Mouse (Mus musculus) liver, embryonic 15.5 days (tissue): ENCODE data around the gene Cep350. TPM values are rescaled to one million over a fixed set of nuclear protein-coding genes. Genes with fewer than 3 reads are reported as not detected.

Source experiments
- ATAC-seq: fragments of 200-750 bp; cut with Nextera tagmentation; 2 replicates; pipeline ENCODE4 v1.8.0; 2017; ENCODE audit warnings: moderate number of reproducible peaks, mild to moderate bottlenecking, moderate library complexity; ENCODE audit not compliant: insufficient read depth
- H3K27ac ChIP-seq: fragments of 300-500 bp; sonication (generic); replicated peaks from 2 replicates; pipeline ENCODE4 v1.5.1; 2015; ENCODE audit warnings: mild to moderate bottlenecking, inconsistent platforms
- H3K27me3 ChIP-seq: fragments of 300-500 bp; sonication (generic); 2 replicates; pipeline ENCODE4 v1.6.1; 2015; ENCODE audit warnings: mild to moderate bottlenecking, inconsistent platforms
- H3K36me3 ChIP-seq: fragments of 300-500 bp; sonication (generic); replicated peaks from 2 replicates; pipeline ENCODE4 v1.6.1; 2015; ENCODE audit warnings: moderate library complexity, mild to moderate bottlenecking, inconsistent platforms
- H3K4me1 ChIP-seq: fragments of 300-500 bp; sonication (generic); replicated peaks from 2 replicates; pipeline ENCODE4 v1.6.1; 2015; ENCODE audit warnings: inconsistent platforms
- H3K4me2 ChIP-seq: fragments of 300-500 bp; sonication (generic); 2 replicates; pipeline ENCODE4 v1.6.1; 2015; ENCODE audit warnings: moderate library complexity, mild to moderate bottlenecking, inconsistent platforms
- H3K4me3 ChIP-seq: fragments of 300-500 bp; sonication (generic); replicated peaks from 2 replicates; pipeline ENCODE4 v1.5.1; 2015; ENCODE audit warnings: mild to moderate bottlenecking, inconsistent platforms
- H3K9ac ChIP-seq: fragments of 300-500 bp; sonication (generic); 2 replicates; pipeline ENCODE4 v1.6.1; 2015; ENCODE audit warnings: moderate library complexity, mild to moderate bottlenecking, inconsistent platforms
- H3K9me3 ChIP-seq: fragments of 300-500 bp; sonication (generic); replicated peaks from 2 replicates; pipeline ENCODE4 v1.6.1; 2016; ENCODE audit warnings: inconsistent platforms
- WGBS: fragments of 180-500 bp; shearing (Covaris S2); methylation state at CpG from one replicate; pipeline ENCODE4 v1.1.7; 2015; ENCODE audit warnings: mixed read lengths; ENCODE audit not compliant: insufficient replicate concordance; 5-methylcytosine and 5-hydroxymethylcytosine counted together
- polyA plus RNA-seq: library from polyadenylated mRNA; unstranded; fragments of >200 nt; fragmentation: Nextera tagmentation; extraction: Ambion mirVana; gene quantifications from 2 replicates; pipeline ENCODE4 v1.2.1, GENCODE M21; 2015

The Cep350 gene
- polyA plus RNA-seq, 1 experiment from 2014 or later, result 5.9 TPM

- H3K36me3 ChIP-seq, result no peaks in the 10 kb centered on the region
- no peak overlapping the region for H3K9ac ChIP-seq
- H3K9me3 ChIP-seq, result no peaks in the 10 kb centered on the region
- H3K27ac ChIP-seq, result no peak overlapping the region
- H3K4me3 ChIP-seq, result no peak overlapping the region
- no peaks in the 10 kb centered on the region for H3K27me3 ChIP-seq
- 65% methylated on average over 2 of the region's 2 CpGs for WGBS
- H3K4me1 ChIP-seq, result peaks cover 2% of the 10 kb centered on the region
- ATAC-seq, result no peak
- H3K4me2 ChIP-seq, result no peak overlapping the region
Observed at GRCm38 (mm10) chr1:155987625-155988024, 14.6 kb upstream of the Cep350 start.

GRCm38 (mm10) chr1:155974931-155975330, 1.9 kb upstream of the Cep350 start:
- 12% methylated on average over 2 of the region's 2 CpGs for WGBS
- Histone ChIP-seq H3K27me3 (no peaks in the 10 kb centered on the region), H3K4me1 (peaks cover 32% of the 10 kb centered on the region), H3K9ac (no peak overlapping the region), H3K36me3 (no peaks in the 10 kb centered on the region), H3K4me2 (peak overlapping the region; percentile 92), H3K9me3 (no peaks in the 10 kb centered on the region), H3K27ac (no peak overlapping the region; the same call in 1 of the 2 replicates), H3K4me3 (no peak overlapping the region)
- ATAC-seq, result no peak

GRCm38 (mm10) chr1:155973719-155974379, 794 bp upstream of the Cep350 start:
- WGBS, result 6% methylated on average over 19 of the region's 19 CpGs
- Histone ChIP-seq H3K9ac (peak overlapping the region; percentile 75), H3K36me3 (no peaks in the 10 kb centered on the region), H3K4me1 (peaks cover 33% of the 10 kb centered on the region), H3K9me3 (no peaks in the 10 kb centered on the region), H3K27me3 (no peaks in the 10 kb centered on the region), H3K27ac (peak overlapping the region; percentile 98), H3K4me2 (peak overlapping the region; percentile 92), H3K4me3 (peak overlapping the region; percentile 95)
- ATAC-seq, result 0 out of 2 replicates have a peak, but pooled peaks have one; percentile 6

GRCm38 (mm10) chr1:155972146-155973067, 648 bp downstream of the Cep350 start:
- peaks cover 37% of the 10 kb centered on the region for H3K4me1 ChIP-seq
- H3K27me3 ChIP-seq, result no peaks in the 10 kb centered on the region
- peak overlapping the region; percentile 77 for H3K4me2 ChIP-seq
- H3K9me3 ChIP-seq, result no peaks in the 10 kb centered on the region
- peak overlapping the region; percentile 95 for H3K4me3 ChIP-seq
- under 1% methylated on average over 49 of the region's 51 CpGs for whole genome bisulfite sequencing
- H3K27ac ChIP-seq, result peak overlapping the region; percentile 98
- peak; percentile 68 for ATAC-seq
- peak overlapping the region; percentile 100 for H3K9ac ChIP-seq
- H3K36me3 ChIP-seq, result no peaks in the 10 kb centered on the region

DNA sequence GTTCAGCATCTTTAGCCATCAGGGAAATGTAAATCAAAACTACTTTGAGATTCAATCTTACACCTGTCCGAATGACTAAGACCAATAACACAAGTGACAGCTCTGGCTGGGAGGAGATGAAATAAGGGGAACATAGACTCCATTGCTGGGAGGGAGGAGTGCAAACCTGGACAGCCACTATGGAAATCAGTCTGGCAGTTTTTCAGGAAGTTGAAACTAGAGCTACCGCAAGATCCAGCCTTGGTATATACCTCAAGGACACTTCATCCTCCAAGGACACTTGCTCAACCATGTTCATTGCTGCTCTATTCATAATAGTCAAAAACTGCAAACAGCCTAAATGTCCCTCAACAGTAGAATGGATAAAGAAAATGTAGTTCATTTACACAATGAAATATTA, 23.9 kb downstream of the Cep350 start:
- Histone ChIP-seq H3K9ac (no peak overlapping the region), H3K27me3 (no peaks in the 10 kb centered on the region), H3K36me3 (peaks cover 67% of the 10 kb centered on the region), H3K4me1 (no peaks in the 10 kb centered on the region), H3K4me3 (no peak overlapping the region), H3K4me2 (no peak overlapping the region), H3K27ac (no peak overlapping the region), H3K9me3 (no peaks in the 10 kb centered on the region)
- 88% methylated on average over 2 of the region's 2 CpGs for WGBS
- no peak for ATAC-seq

- H3K27ac ChIP-seq, result no peak overlapping the region
- no peaks in the 10 kb centered on the region for H3K27me3 ChIP-seq
- no peak overlapping the region for H3K4me2 ChIP-seq
- no peak overlapping the region for H3K4me3 ChIP-seq
- WGBS, result 74% methylated on average over 2 of the region's 2 CpGs
- no peak for ATAC-seq
- H3K9me3 ChIP-seq, result no peaks in the 10 kb centered on the region
- no peaks in the 10 kb centered on the region for H3K4me1 ChIP-seq
- peaks cover 57% of the 10 kb centered on the region for H3K36me3 ChIP-seq
- no peak overlapping the region for H3K9ac ChIP-seq
Observed at GRCm38 (mm10) chr1:155944361-155944760, 28.7 kb downstream of the Cep350 start.

GRCm38 (mm10) chr1:155937416-155937815, 35.6 kb downstream of the Cep350 start:
- H3K4me3 ChIP-seq, result no peak overlapping the region
- H3K27ac ChIP-seq, result no peak overlapping the region
- H3K4me1 ChIP-seq, result no peaks in the 10 kb centered on the region
- no peak overlapping the region for H3K9ac ChIP-seq
- no peaks in the 10 kb centered on the region for H3K9me3 ChIP-seq
- 93% methylated on average over 2 of the region's 2 CpGs for WGBS
- no peak for ATAC-seq
- H3K36me3 ChIP-seq, result peaks cover 68% of the 10 kb centered on the region
- no peaks in the 10 kb centered on the region for H3K27me3 ChIP-seq
- no peak overlapping the region for H3K4me2 ChIP-seq

DNA sequence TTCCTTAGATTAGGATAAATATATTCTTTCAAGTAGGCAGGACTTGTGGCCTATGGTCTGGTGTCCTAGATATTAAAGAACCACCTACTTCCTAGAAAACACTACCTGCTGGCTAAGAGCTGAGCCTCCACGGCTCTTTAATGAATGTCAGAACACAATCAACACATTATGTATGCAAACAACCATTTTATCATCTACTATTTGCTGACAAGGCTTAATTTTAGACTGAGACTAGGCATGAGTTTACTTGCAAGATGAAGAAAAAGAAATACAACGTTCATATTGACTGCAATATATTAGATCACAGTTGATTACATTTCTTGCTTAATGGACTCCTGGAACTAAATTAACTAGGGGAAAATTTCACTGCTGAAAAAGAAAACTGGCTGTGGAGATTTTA, 38.4 kb downstream of the Cep350 start:
- H3K9ac ChIP-seq, result no peak overlapping the region
- H3K27ac ChIP-seq, result no peak overlapping the region
- no peaks in the 10 kb centered on the region for H3K9me3 ChIP-seq
- no peaks in the 10 kb centered on the region for H3K4me1 ChIP-seq
- no peak overlapping the region for H3K4me2 ChIP-seq
- H3K4me3 ChIP-seq, result no peak overlapping the region
- peaks cover 72% of the 10 kb centered on the region for H3K36me3 ChIP-seq
- WGBS, result 71% methylated on average over 2 of the region's 2 CpGs
- no peaks in the 10 kb centered on the region for H3K27me3 ChIP-seq
- no peak for ATAC-seq

DNA sequence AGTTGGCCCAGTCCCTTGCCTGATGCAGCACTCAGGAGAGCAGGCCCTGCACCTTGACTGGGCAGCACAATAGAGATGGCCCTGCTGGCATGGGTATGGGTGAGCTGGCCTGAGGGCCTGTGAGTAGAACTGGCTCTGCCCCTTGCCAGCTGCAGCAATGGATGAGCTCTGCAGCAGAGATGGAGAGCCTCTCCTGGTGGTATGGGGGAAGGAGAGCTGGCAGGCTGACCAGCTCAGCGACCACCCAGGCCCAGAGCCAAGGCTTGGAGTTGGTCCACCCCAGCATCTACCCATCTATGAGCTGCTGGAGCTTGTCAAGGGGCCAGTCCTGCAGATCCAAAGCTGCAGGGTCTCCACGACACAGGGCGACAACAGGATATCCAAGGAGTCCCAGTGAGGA, 69.5 kb downstream of the Cep350 start:
- Histone ChIP-seq H3K4me3 (no peak overlapping the region), H3K27ac (no peak overlapping the region), H3K4me1 (no peaks in the 10 kb centered on the region), H3K36me3 (peaks cover 85% of the 10 kb centered on the region), H3K27me3 (no peaks in the 10 kb centered on the region), H3K4me2 (no peak overlapping the region), H3K9me3 (no peaks in the 10 kb centered on the region), H3K9ac (no peak overlapping the region)
- no peak for ATAC-seq
- 82% methylated on average over 3 of the region's 3 CpGs for WGBS

GRCm38 (mm10) chr1:155901348-155901747, 71.7 kb downstream of the Cep350 start:
- no peak overlapping the region for H3K9ac ChIP-seq
- WGBS, result 87% methylated on average over 8 of the region's 8 CpGs
- H3K27ac ChIP-seq, result no peak overlapping the region
- H3K27me3 ChIP-seq, result no peaks in the 10 kb centered on the region
- no peaks in the 10 kb centered on the region for H3K9me3 ChIP-seq
- H3K4me2 ChIP-seq, result no peak overlapping the region
- peaks cover 78% of the 10 kb centered on the region for H3K36me3 ChIP-seq
- no peak overlapping the region for H3K4me3 ChIP-seq
- no peaks in the 10 kb centered on the region for H3K4me1 ChIP-seq
- ATAC-seq, result no peak

GRCm38 (mm10) chr1:155894382-155894781, 78.7 kb downstream of the Cep350 start:
- H3K9me3 ChIP-seq, result no peaks in the 10 kb centered on the region
- no peak overlapping the region for H3K9ac ChIP-seq
- no peak for ATAC-seq
- H3K4me1 ChIP-seq, result 0 out of 2 replicates have a peak, but pooled peaks cover 3% of the 10 kb centered on the region
- no peak overlapping the region for H3K27ac ChIP-seq
- H3K27me3 ChIP-seq, result no peaks in the 10 kb centered on the region
- 52% methylated on average over 10 of the region's 10 CpGs for WGBS
- H3K4me2 ChIP-seq, result no peak overlapping the region
- no peak overlapping the region for H3K4me3 ChIP-seq
- peaks cover 73% of the 10 kb centered on the region for H3K36me3 ChIP-seq
